Mouse (Mus musculus) kidney, adult 18-20 months (tissue): ENCODE results near the gene Cpsf4l.
"Not testable (repeated sequence)": the region's sequence is repeated elsewhere in the genome, so short reads cannot be mapped to it uniquely, and the experiment has no call there.

ENCODE experiments used
- DNase-seq: peaks from one replicate; pipeline ENCODE4 v3.0.0; 2021

Cpsf4l gene

GRCm38 (mm10) chr11:113661835-113662351, 47.9 kb downstream of the Cpsf4l start:
- DNase-seq: no peak

- DNase-seq: no peak
Measured at GRCm38 (mm10) chr11:113660940-113661339, 48.9 kb downstream of the Cpsf4l start.

- DNase-seq: not testable (repeated sequence)
Measured at GRCm38 (mm10) chr11:113660213-113660612, 49.6 kb downstream of the Cpsf4l start.

- DNase-seq: no peak
Measured at GRCm38 (mm10) chr11:113658763-113659162, 51.1 kb downstream of the Cpsf4l start.

GRCm38 (mm10) chr11:113658319-113658718, 51.5 kb downstream of the Cpsf4l start:
- peak; percentile 33 for DNase-seq

GRCm38 (mm10) chr11:113657221-113657620, 52.6 kb downstream of the Cpsf4l start:
- DNase-seq: no peak

GRCm38 (mm10) chr11:113656511-113656932, 53.3 kb downstream of the Cpsf4l start:
- no peak for DNase-seq

- DNase-seq: no peak
Measured at GRCm38 (mm10) chr11:113654561-113655270, 55.1 kb downstream of the Cpsf4l start.

- no peak for DNase-seq
Measured at GRCm38 (mm10) chr11:113654105-113654504, 55.7 kb downstream of the Cpsf4l start.

- DNase-seq: peak; percentile 54
Measured at GRCm38 (mm10) chr11:113652516-113652915, 57.3 kb downstream of the Cpsf4l start.

- peak; percentile 43 for DNase-seq
Measured at GRCm38 (mm10) chr11:113651907-113652273, 57.9 kb downstream of the Cpsf4l start.

- no peak for DNase-seq
Measured at GRCm38 (mm10) chr11:113651206-113651906, 58.5 kb downstream of the Cpsf4l start.

- peak; percentile 79 for DNase-seq
Measured at GRCm38 (mm10) chr11:113649353-113650210, 60.2 kb downstream of the Cpsf4l start, which contains the start of gene Slc39a11. TSS of gene Slc39a11 (minus strand) at chr11:113650079.

- DNase-seq: no peak
Measured at GRCm38 (mm10) chr11:113648690-113649352, 61.0 kb downstream of the Cpsf4l start, which contains the start of gene Cog1. TSS of gene Cog1 (plus strand) at chr11:113649169.
